ENCODE assay signal across 24 mouse cellular contexts in the genomic region with DNA sequence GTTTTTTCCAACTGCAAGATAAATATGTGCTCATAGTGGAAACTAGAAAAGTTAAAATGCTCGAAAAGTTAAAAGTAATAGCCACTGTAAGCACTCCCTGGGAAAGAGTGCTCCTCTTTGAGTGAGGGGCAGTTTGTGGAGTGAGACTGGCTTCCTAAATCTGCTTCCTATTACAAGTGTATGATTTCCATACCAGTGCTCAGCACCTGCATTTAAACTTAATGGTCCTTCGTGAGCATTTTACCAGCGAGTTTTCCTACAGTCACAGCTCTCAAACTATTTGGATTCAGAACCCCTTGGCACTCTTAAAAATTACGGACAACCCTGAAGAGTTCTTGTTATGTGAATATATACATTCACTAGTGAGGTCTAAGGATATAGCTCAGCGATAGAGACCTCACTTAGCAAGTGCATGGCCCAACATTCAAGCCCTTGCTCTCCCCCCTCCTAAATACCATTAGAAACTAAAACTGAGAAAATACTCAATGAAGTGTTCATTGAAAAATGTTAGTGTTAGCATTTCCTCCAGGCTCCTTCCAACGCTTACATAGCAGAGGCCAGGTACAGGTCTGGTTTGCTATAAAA. TPM values are rescaled to one million over a fixed set of nuclear protein-coding genes. Genes with fewer than 3 reads are reported as not detected.
DNase-seq lines count a peak whose midpoint lies in the region; ATAC-seq lines count a peak whose summit lies in the region.
"Had no signal": no experiment of that assay in that cellular context is flagged by ENCODE, and none has a peak within 500 bp of the region (broad histone marks: within the 10 kb centered on the region; RNA-seq: fewer than 3 reads in every experiment).

No protein-coding gene starts in this region.

- H3K36me3 ChIP-seq in limb, embryonic 12.5 days = no peaks in the 10 kb centered on the region
- no peaks in the 10 kb centered on the region for H3K36me3 ChIP-seq in limb, embryonic 15.5 days
- H3K36me3 ChIP-seq in kidney, embryonic 16.5 days (ENCODE audit: insufficient read depth, low read length) = no peaks in the 10 kb centered on the region
- H3K36me3 ChIP-seq: forebrain, embryonic 10.5 days; G1E; hindbrain, embryonic 12.5 days; hindbrain, embryonic 15.5 days had no signal

- H3K27ac ChIP-seq in limb, embryonic 12.5 days = peak overlapping the region; percentile 86
- H3K27ac ChIP-seq in limb, embryonic 15.5 days = no peak overlapping the region
- H3K27ac ChIP-seq in kidney, embryonic 16.5 days (ENCODE audit: low read length) = no peak overlapping the region
- H3K27ac ChIP-seq: forebrain, embryonic 10.5 days; forebrain, embryonic 13.5 days; gastrocnemius, adult 2 months; heart, adult 2 months; hindbrain, embryonic 12.5 days; hindbrain, embryonic 15.5 days had no signal

- no peak for ATAC-seq in limb, embryonic 12.5 days (ENCODE audit: insufficient number of reproducible peaks, insufficient read depth, low FRiP score, low TSS enrichment, low read depth)
- ATAC-seq in limb, embryonic 15.5 days (ENCODE audit: insufficient number of reproducible peaks, low FRiP score, low TSS enrichment, low read depth) = peak; percentile 32; the same call in 1 of the 2 replicates
- ATAC-seq in kidney, embryonic 16.5 days (ENCODE audit: low FRiP score, low TSS enrichment) = no peak
- ATAC-seq: forebrain, embryonic 13.5 days; forebrain, embryonic 16.5 days; intestine, postnatal 0 days; Patski had no signal

- H3K4me2 ChIP-seq in limb, embryonic 12.5 days = peak overlapping the region; percentile 28
- H3K4me2 ChIP-seq in limb, embryonic 15.5 days = no peak overlapping the region
- H3K4me2 ChIP-seq in kidney, embryonic 16.5 days (replicated peaks; ENCODE audit: low read depth, low read length) = no peak overlapping the region
- H3K4me2 ChIP-seq: forebrain, embryonic 13.5 days; heart, embryonic 11.5 days; hindbrain, embryonic 12.5 days; hindbrain, embryonic 15.5 days had no signal

- peaks cover 57% of the 10 kb centered on the region for H3K4me1 ChIP-seq in limb, embryonic 12.5 days (replicated peaks)
- peaks cover 29% of the 10 kb centered on the region for H3K4me1 ChIP-seq in limb, embryonic 15.5 days
- H3K4me1 ChIP-seq in kidney, embryonic 16.5 days (ENCODE audit: insufficient read depth, low read length) = peaks cover 17% of the 10 kb centered on the region

- WGBS in limb, embryonic 12.5 days = 28% methylated on average over 6 of the region's 6 CpGs
- WGBS in limb, embryonic 15.5 days = 23% methylated on average over 6 of the region's 6 CpGs
- WGBS in kidney, embryonic 16.5 days = 58% methylated on average over 6 of the region's 6 CpGs

- H3K4me3 ChIP-seq in limb, embryonic 12.5 days (replicated peaks) = no peak overlapping the region
- H3K4me3 ChIP-seq in limb, embryonic 15.5 days = no peak overlapping the region
- no peak overlapping the region for H3K4me3 ChIP-seq in kidney, embryonic 16.5 days (ENCODE audit: low read length)
- H3K4me3 ChIP-seq: forebrain, embryonic 10.5 days; forebrain, embryonic 13.5 days; gastrocnemius, adult 2 months; heart, adult 2 months; hindbrain, embryonic 12.5 days; hindbrain, embryonic 15.5 days had no signal

- no peaks in the 10 kb centered on the region for H3K9me3 ChIP-seq in limb, embryonic 12.5 days
- no peaks in the 10 kb centered on the region for H3K9me3 ChIP-seq in limb, embryonic 15.5 days
- H3K9me3 ChIP-seq in kidney, embryonic 16.5 days (ENCODE audit: low read length) = no peaks in the 10 kb centered on the region
- H3K9me3 ChIP-seq: forebrain, embryonic 10.5 days; forebrain, embryonic 13.5 days; G1E; hindbrain, embryonic 12.5 days; hindbrain, embryonic 15.5 days had no signal

- H3K9ac ChIP-seq in limb, embryonic 12.5 days (replicated peaks) = no peak overlapping the region
- H3K9ac ChIP-seq in limb, embryonic 15.5 days = no peak overlapping the region
- no peak overlapping the region for H3K9ac ChIP-seq in kidney, embryonic 16.5 days (replicated peaks; ENCODE audit: low read length)
- H3K9ac ChIP-seq: forebrain, embryonic 13.5 days; hindbrain, embryonic 12.5 days; hindbrain, embryonic 15.5 days had no signal

- H3K27me3 ChIP-seq in limb, embryonic 12.5 days = no peaks in the 10 kb centered on the region
- 0 out of 2 replicates have a peak, but pooled peaks cover 2% of the 10 kb centered on the region for H3K27me3 ChIP-seq in limb, embryonic 15.5 days
- no peaks in the 10 kb centered on the region for H3K27me3 ChIP-seq in kidney, embryonic 16.5 days (ENCODE audit: insufficient read depth, low read length)
- H3K27me3 ChIP-seq: hindbrain, embryonic 15.5 days had no signal

- DNase-seq in heart, adult 11 months = peak; percentile 55
- DNase-seq in heart, adult 9 months (ENCODE audit: low spot score in 2 of 2) = no peak
- no peak for DNase-seq in gastrocnemius, postnatal 10 days
- DNase-seq: adrenal gland, adult 8-10 months; adrenal gland, postnatal 36 days; B cell, adult 2 months; cerebellum, adult 18-20 months; cerebellum, adult 9-10 months; cerebellum, postnatal 14 days; gastrocnemius, adult 2 months; gastrocnemius, postnatal 25 days; heart, adult 2 months had no signal

RNA-seq across cellular contexts. Expression of gene H2afy, which starts 3.1 kb away (rescaled TPM):
- polyA plus RNA-seq in limb, embryonic 12.5 days (2016; fragmentation: Nextera tagmentation; extraction: Ambion mirVana) = 607 and 623 TPM in 2 replicates
- 242 and 272 TPM in 2 replicates for polyA plus RNA-seq in limb, embryonic 15.5 days (2015; fragmentation: Nextera tagmentation; extraction: Ambion mirVana)
- polyA plus RNA-seq in kidney, embryonic 16.5 days (2015; fragmentation: Nextera tagmentation; extraction: Ambion mirVana) = 367 and 386 TPM in 2 replicates
- total RNA-seq in gastrocnemius, postnatal 10 days (2021) = 10 to 100 TPM; 68.3 to 81.6 TPM

RNA-seq across cellular contexts. Expression of gene Tifab, which starts 39.4 kb away (rescaled TPM):
- polyA plus RNA-seq in limb, embryonic 12.5 days (2016; fragmentation: Nextera tagmentation; extraction: Ambion mirVana) = 1.3 and 1.7 TPM in 2 replicates
- 3.2 and 3.8 TPM in 2 replicates for polyA plus RNA-seq in limb, embryonic 15.5 days (2015; fragmentation: Nextera tagmentation; extraction: Ambion mirVana)
- polyA plus RNA-seq in kidney, embryonic 16.5 days (2015; fragmentation: Nextera tagmentation; extraction: Ambion mirVana) = 1.5 and 2.4 TPM in 2 replicates
- 1 to 10 TPM in 1 of 2 experiments, under 1 TPM in 1; 0.45 to 1.2 TPM for total RNA-seq in gastrocnemius, postnatal 10 days (2021)
- polyA plus RNA-seq: G1E, Patski had no signal
